Mouse (Mus musculus) intestine, postnatal 0 days (tissue): Measurements from ENCODE around the gene Galc. TPM values are rescaled to one million over a fixed set of nuclear protein-coding genes. Genes with fewer than 3 reads are reported as not detected.

Experiments used
- ATAC-seq: fragments of 200-750 bp; cut with Nextera tagmentation; 2 replicates; pipeline ENCODE4 v1.8.0; 2017; ENCODE audit warnings: mild to moderate bottlenecking, moderate TSS enrichment, moderate library complexity
- H3K27ac ChIP-seq: fragments of 300-500 bp; sonication (generic); 2 replicates; pipeline ENCODE4 v1.5.1; 2014; ENCODE audit warnings: mild to moderate bottlenecking, low read depth, low read length, moderate library complexity
- H3K27me3 ChIP-seq: fragments of 300-500 bp; sonication (generic); replicated peaks from 2 replicates; pipeline ENCODE4 v1.6.1; 2014; ENCODE audit warnings: low read length, mixed read lengths; ENCODE audit not compliant: control insufficient read depth, insufficient read depth
- H3K36me3 ChIP-seq: fragments of 300-500 bp; sonication (generic); 2 replicates; pipeline ENCODE4 v1.6.1; 2014; ENCODE audit warnings: mild to moderate bottlenecking, moderate library complexity; ENCODE audit not compliant: control insufficient read depth, insufficient read depth
- H3K4me1 ChIP-seq: fragments of 300-500 bp; sonication (generic); replicated peaks from 2 replicates; pipeline ENCODE4 v1.6.1; 2014; ENCODE audit warnings: antibody characterized with exemption, low read length, mixed read lengths; ENCODE audit not compliant: control insufficient read depth, insufficient read depth
- H3K4me2 ChIP-seq: fragments of 300-500 bp; sonication (generic); replicated peaks from 2 replicates; pipeline ENCODE4 v1.6.1; 2014; ENCODE audit warnings: low read depth, mild to moderate bottlenecking, moderate library complexity
- H3K4me3 ChIP-seq: fragments of 300-500 bp; sonication (generic); 2 replicates; pipeline ENCODE4 v1.5.1; 2014; ENCODE audit warnings: low read depth, low read length
- H3K9ac ChIP-seq: fragments of 300-500 bp; sonication (generic); 2 replicates; pipeline ENCODE4 v1.6.1; 2014; ENCODE audit warnings: mild to moderate bottlenecking, low read depth, low read length
- H3K9me3 ChIP-seq: fragments of 300-500 bp; sonication (generic); 2 replicates; pipeline ENCODE4 v1.6.1; 2016; ENCODE audit warnings: mixed run types; ENCODE audit not compliant: control insufficient read depth
- CTCF ChIP-seq: sonication (generic); IDR thresholded peaks from 2 replicates; pipeline ENCODE4 v1.5.1; 2016; ENCODE audit warnings: low read depth, mild to moderate bottlenecking, control low read depth, antibody characterized with exemption, moderate library complexity
- WGBS: fragments of 180-500 bp; shearing (Covaris S2); extraction: QIAGEN DNeasy Blood & Tissue Kit; methylation state at CpG from one replicate; pipeline ENCODE4 v1.1.7; 2014; 5-methylcytosine and 5-hydroxymethylcytosine counted together
- polyA plus RNA-seq: library from polyadenylated mRNA; unstranded; fragments of >200 nt; fragmentation: Nextera tagmentation; extraction: Ambion mirVana; gene quantifications from 2 replicates; pipeline ENCODE4 v1.2.1, GENCODE M21; 2015

The Galc gene
- polyA plus RNA-seq, 1 experiment from 2014 or later: 13.1 TPM

DNA sequence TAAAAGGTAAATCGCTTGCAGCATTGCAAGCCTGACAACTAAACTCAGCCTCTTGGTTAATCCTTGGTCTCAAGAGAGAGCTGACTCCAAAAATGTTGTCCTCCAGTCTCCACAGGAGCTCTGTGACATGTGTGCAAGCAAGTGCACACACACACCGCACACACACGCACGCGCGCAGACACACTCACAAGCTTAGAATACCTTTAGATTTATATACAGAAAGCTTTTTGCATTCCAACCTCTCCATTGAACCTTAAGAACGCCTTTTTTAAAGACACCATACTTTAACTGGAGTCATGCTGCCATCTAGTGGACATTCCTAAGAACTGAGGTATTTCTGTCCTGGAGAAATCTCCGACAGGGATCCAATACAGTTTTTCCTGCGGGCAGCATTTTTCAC lies 77.5 kb downstream of the Galc start:
- no peaks in the 10 kb centered on the region for H3K36me3 ChIP-seq
- no peak overlapping the region for H3K27ac ChIP-seq
- peak; percentile 79 for TF ChIP-seq CTCF
- no peak overlapping the region for H3K9ac ChIP-seq
- H3K27me3 ChIP-seq: 0 out of 2 replicates have a peak, but pooled peaks cover 8% of the 10 kb centered on the region
- H3K4me3 ChIP-seq: no peak overlapping the region
- H3K4me2 ChIP-seq: no peak overlapping the region
- H3K9me3 ChIP-seq: no peaks in the 10 kb centered on the region
- 13% methylated on average over 9 of the region's 9 CpGs for WGBS
- H3K4me1 ChIP-seq: no peaks in the 10 kb centered on the region
- no peak for ATAC-seq

DNA sequence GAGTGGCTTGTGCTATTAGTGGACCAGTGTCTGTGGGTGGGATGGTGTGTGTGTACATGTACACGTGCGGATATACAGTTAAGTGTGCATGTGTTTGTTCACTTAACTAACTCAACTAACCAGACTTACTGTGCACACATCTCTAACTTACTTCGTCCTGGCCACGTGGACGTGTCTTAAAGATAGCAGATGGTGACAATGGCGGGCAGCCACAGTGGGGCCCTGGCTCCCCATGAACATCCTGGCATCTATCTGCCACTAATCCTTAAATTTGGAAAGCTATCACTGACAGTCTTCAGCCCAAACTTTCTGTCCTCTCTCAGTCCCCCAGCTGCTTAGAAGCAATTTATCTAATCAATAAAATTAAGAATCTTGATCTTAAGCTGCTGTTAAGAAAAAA lies 78.5 kb downstream of the Galc start:
- H3K27me3 ChIP-seq: 0 out of 2 replicates have a peak, but pooled peaks cover 8% of the 10 kb centered on the region
- H3K27ac ChIP-seq: no peak overlapping the region
- H3K4me2 ChIP-seq: no peak overlapping the region
- H3K4me3 ChIP-seq: no peak overlapping the region
- no peaks in the 10 kb centered on the region for H3K9me3 ChIP-seq
- no peaks in the 10 kb centered on the region for H3K36me3 ChIP-seq
- no peak for ATAC-seq
- H3K9ac ChIP-seq: no peak overlapping the region
- H3K4me1 ChIP-seq: no peaks in the 10 kb centered on the region
- TF ChIP-seq CTCF: no peak
- 84% methylated on average over 6 of the region's 6 CpGs for WGBS

DNA sequence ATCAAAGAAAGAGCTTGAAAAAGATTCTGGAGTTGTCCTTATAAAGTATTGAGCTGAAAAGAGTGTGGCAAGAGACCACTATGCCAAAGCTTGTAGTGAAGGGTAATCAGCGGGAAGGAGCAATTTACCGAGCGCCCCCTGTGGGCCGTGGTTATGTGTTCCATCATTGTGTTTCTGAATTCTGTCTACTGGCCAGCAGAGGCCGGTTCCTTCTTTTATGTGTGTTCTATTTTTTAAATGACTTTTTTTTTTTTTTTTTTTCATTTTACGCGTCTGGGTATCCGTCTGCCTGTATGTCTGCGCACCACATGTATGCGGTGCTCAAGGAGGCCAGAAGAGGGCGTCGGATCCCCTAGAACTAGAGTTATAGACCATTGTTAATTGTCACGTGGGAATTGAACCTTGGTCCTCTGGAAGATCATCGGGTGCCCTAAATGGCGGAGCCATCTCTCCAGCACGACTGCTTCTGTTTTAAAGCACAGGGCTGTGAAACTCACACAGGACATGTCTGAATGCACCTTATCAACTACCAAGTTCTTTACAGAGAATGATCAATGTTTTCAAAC lies 78.9 kb downstream of the Galc start:
- Histone ChIP-seq H3K9ac (no peak overlapping the region), H3K4me2 (no peak overlapping the region), H3K4me3 (no peak overlapping the region), H3K4me1 (no peaks in the 10 kb centered on the region), H3K36me3 (no peaks in the 10 kb centered on the region), H3K27ac (no peak overlapping the region), H3K9me3 (no peaks in the 10 kb centered on the region), H3K27me3 (0 out of 2 replicates have a peak, but pooled peaks cover 8% of the 10 kb centered on the region)
- 94% methylated on average over 16 of the region's 16 CpGs for WGBS
- ATAC-seq: no peak
- no peak for TF ChIP-seq CTCF

DNA sequence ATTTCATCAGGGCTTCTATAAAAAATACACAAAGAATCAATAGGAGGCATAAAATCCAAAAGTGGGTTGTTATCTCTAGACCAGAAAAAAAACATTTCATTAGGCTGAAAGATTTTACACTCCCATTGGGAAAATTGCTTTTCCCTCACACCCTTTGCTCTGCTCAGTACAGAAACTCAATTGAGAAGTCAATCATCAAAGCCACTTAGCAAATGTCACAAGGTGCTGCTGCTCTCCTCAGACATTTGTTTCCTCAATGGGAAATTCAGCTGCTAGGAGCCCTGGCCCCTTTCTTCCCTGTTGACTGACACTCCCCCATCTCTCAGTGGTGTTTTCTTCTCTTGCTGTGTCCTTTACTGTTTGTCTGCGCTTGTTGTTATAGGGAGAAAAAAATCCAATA lies 79.8 kb downstream of the Galc start:
- 74% methylated on average over 1 of the region's 1 CpGs for WGBS
- H3K27me3 ChIP-seq: 0 out of 2 replicates have a peak, but pooled peaks cover 8% of the 10 kb centered on the region
- no peaks in the 10 kb centered on the region for H3K9me3 ChIP-seq
- H3K36me3 ChIP-seq: no peaks in the 10 kb centered on the region
- no peak overlapping the region for H3K4me2 ChIP-seq
- no peak overlapping the region for H3K27ac ChIP-seq
- ATAC-seq: no peak
- TF ChIP-seq CTCF: no peak
- H3K4me3 ChIP-seq: no peak overlapping the region
- no peak overlapping the region for H3K9ac ChIP-seq
- no peaks in the 10 kb centered on the region for H3K4me1 ChIP-seq

DNA sequence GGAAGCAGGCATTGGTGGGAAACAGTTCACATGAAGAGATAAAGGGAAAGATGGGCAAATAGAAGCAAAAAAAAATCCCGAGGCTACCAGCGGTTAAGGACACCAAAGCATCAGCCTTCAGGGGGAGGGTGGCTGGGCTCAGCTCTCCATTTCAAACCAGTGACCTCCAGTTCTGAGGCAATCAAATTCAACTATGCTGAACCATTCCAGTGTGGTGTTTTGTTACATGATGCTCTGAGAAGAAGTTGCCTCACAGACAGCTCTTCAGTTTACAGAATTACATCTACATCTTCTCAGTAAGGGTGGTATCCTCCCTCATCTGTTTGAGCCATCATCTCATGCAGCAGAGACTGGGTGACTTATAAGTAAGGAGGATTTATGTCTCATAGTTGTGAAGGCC lies 82.6 kb downstream of the Galc start:
- WGBS: 85% methylated on average over 2 of the region's 2 CpGs

DNA sequence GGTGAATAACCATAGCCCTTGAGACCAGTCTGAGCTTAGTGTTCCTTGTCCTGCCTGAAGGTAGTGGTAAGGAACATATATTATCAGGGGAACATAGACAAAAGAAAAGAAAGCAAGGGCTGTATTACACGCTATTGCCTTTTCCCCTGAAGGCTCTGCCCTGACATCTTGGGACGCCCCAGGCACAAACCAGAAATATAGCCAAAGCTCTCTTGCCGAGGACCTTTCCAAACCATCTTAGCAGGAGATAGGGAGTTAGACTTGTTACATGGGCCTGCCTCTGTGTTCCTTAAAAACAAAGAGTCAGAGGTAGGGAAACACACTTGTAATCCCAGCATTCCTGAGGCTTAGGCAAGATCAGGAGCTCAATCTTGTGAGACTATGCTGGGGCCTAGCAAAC lies 97.4 kb downstream of the Galc start:
- Histone ChIP-seq H3K4me1 (no peaks in the 10 kb centered on the region), H3K9ac (no peak overlapping the region), H3K36me3 (no peaks in the 10 kb centered on the region), H3K27ac (no peak overlapping the region), H3K4me2 (no peak overlapping the region), H3K27me3 (no peaks in the 10 kb centered on the region), H3K4me3 (no peak overlapping the region), H3K9me3 (no peaks in the 10 kb centered on the region)
- 91% methylated on average over 3 of the region's 3 CpGs for WGBS
- ATAC-seq: no peak
- no peak for TF ChIP-seq CTCF

More for the DNA sequence above, 82.6 kb downstream of the Galc start:
- no peak for ATAC-seq
- Histone ChIP-seq H3K4me3 (no peak overlapping the region), H3K4me2 (no peak overlapping the region), H3K9me3 (no peaks in the 10 kb centered on the region), H3K27me3 (no peaks in the 10 kb centered on the region), H3K4me1 (no peaks in the 10 kb centered on the region), H3K27ac (no peak overlapping the region), H3K9ac (no peak overlapping the region), H3K36me3 (no peaks in the 10 kb centered on the region)
- no peak for TF ChIP-seq CTCF

DNA sequence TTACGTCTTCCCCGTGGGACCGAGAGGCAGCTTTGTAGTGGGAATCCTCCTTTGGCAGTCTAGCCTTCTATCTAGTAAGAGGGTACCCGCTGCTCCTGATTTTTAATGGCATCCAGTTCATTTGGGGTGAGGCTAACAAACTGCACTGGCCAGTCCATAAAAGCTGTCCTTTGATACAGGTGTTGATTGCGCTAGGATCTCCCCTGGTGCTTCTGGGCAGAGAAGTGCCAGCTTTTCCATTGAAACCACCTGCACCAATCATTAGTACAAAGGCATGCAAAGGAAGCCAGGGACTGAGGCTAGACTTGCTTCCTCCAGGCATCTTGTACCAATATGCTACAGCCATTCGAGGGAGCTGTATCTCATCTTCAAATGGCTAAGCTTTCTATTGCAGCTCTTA lies 98.4 kb downstream of the Galc start:
- Histone ChIP-seq H3K36me3 (no peaks in the 10 kb centered on the region), H3K4me3 (no peak overlapping the region), H3K4me1 (no peaks in the 10 kb centered on the region), H3K9me3 (no peaks in the 10 kb centered on the region), H3K4me2 (no peak overlapping the region), H3K9ac (no peak overlapping the region), H3K27me3 (no peaks in the 10 kb centered on the region), H3K27ac (no peak overlapping the region)
- TF ChIP-seq CTCF: no peak
- 85% methylated on average over 6 of the region's 6 CpGs for WGBS
- ATAC-seq: no peak

Other genes with a start within 250 kb of the Galc start
- 1.8 and 2.1 TPM in 2 replicates for gene Gpr65, start 9.2 kb upstream of the Galc start, polyA plus RNA-seq